Mouse (Mus musculus): ENCODE data around the gene Dlg2. TPM values are rescaled to one million over a fixed set of nuclear protein-coding genes. Genes with fewer than 3 reads are reported as not detected.

Dlg2 gene
- polyA plus RNA-seq, 1 experiment from 2014 or later = 1.1 TPM

GRCm38 (mm10) chr7:92154603-92155002 lies 1678.1 kb downstream of the Dlg2 start:
- Histone ChIP-seq H3K4me3 (ENCODE audit: low read length) (no peak overlapping the region), H3K4me2 (ENCODE audit: low read depth, low read length) (no peak overlapping the region), H3K9ac (ENCODE audit: low read length) (no peak overlapping the region), H3K27ac (ENCODE audit: low read length) (no peak overlapping the region), H3K4me1 (replicated peaks; ENCODE audit: control insufficient read depth, insufficient read depth, low read length) (no peaks in the 10 kb centered on the region), H3K27me3 (ENCODE audit: control insufficient read depth, insufficient read depth, low read depth, low read length) (no peaks in the 10 kb centered on the region), H3K36me3 (ENCODE audit: control insufficient read depth, insufficient read depth, low read length) (no peaks in the 10 kb centered on the region), H3K9me3 (ENCODE audit: control insufficient read depth, low read length) (no peaks in the 10 kb centered on the region)
- ATAC-seq (ENCODE audit: low read depth) = peak; percentile 54; the same call in 1 of the 2 replicates

GRCm38 (mm10) chr7:92163150-92163549 lies 1686.7 kb downstream of the Dlg2 start:
- Histone ChIP-seq H3K4me3 (ENCODE audit: low read length) (no peak overlapping the region), H3K27me3 (ENCODE audit: control insufficient read depth, insufficient read depth, low read depth, low read length) (no peaks in the 10 kb centered on the region), H3K9ac (ENCODE audit: low read length) (no peak overlapping the region), H3K4me2 (ENCODE audit: low read depth, low read length) (no peak overlapping the region), H3K9me3 (ENCODE audit: control insufficient read depth, low read length) (no peaks in the 10 kb centered on the region), H3K27ac (ENCODE audit: low read length) (no peak overlapping the region), H3K36me3 (ENCODE audit: control insufficient read depth, insufficient read depth, low read length) (no peaks in the 10 kb centered on the region), H3K4me1 (replicated peaks; ENCODE audit: control insufficient read depth, insufficient read depth, low read length) (no peaks in the 10 kb centered on the region)
- ATAC-seq (ENCODE audit: low read depth) = no peak
- WGBS = 90% methylated on average over 2 of the region's 2 CpGs

GRCm38 (mm10) chr7:92164316-92164715 lies 1687.8 kb downstream of the Dlg2 start:
- Histone ChIP-seq H3K27ac (ENCODE audit: low read length) (no peak overlapping the region), H3K4me2 (ENCODE audit: low read depth, low read length) (no peak overlapping the region), H3K27me3 (ENCODE audit: control insufficient read depth, insufficient read depth, low read depth, low read length) (no peaks in the 10 kb centered on the region), H3K9me3 (ENCODE audit: control insufficient read depth, low read length) (no peaks in the 10 kb centered on the region), H3K9ac (ENCODE audit: low read length) (no peak overlapping the region), H3K4me1 (replicated peaks; ENCODE audit: control insufficient read depth, insufficient read depth, low read length) (no peaks in the 10 kb centered on the region), H3K4me3 (ENCODE audit: low read length) (no peak overlapping the region), H3K36me3 (ENCODE audit: control insufficient read depth, insufficient read depth, low read length) (no peaks in the 10 kb centered on the region)
- no peak for ATAC-seq (ENCODE audit: low read depth)
- 59% methylated on average over 2 of the region's 2 CpGs for WGBS

DNA sequence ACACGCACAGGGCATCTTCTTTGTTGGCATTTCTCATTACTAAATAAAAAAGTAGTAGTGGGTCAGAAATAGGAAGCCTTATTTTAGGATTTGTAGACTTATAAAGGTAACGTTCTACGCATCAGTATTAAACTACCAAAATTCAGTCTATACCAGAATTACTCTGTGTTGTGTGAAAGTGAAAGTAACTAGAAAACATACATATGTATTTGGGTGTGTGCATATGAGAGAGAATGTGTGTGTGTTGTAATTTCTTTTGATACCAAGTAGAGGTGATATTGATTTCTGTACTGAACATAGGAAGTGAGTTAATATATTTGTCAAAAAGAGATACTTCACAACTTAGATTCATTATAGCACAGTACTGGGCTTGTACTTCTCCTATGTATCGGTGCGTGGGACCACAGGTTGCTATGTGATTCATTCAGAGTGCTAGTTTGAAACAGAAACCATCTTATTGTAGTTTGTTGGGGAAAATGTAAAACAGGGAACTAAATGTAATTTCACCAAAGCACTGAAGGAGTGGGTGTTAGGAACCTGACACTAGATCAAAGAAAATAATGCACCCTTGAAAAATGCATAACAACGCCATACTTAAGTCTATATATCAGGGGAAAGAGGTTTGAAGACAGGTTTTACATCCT lies 1688.5 kb downstream of the Dlg2 start:
- Histone ChIP-seq H3K9me3 (ENCODE audit: control insufficient read depth, low read length) (no peaks in the 10 kb centered on the region), H3K27me3 (ENCODE audit: control insufficient read depth, insufficient read depth, low read depth, low read length) (no peaks in the 10 kb centered on the region), H3K4me3 (ENCODE audit: low read length) (no peak overlapping the region), H3K4me2 (ENCODE audit: low read depth, low read length) (no peak overlapping the region), H3K27ac (ENCODE audit: low read length) (no peak overlapping the region), H3K36me3 (ENCODE audit: control insufficient read depth, insufficient read depth, low read length) (no peaks in the 10 kb centered on the region), H3K9ac (ENCODE audit: low read length) (no peak overlapping the region), H3K4me1 (replicated peaks; ENCODE audit: control insufficient read depth, insufficient read depth, low read length) (no peaks in the 10 kb centered on the region)
- WGBS = 83% methylated on average over 6 of the region's 6 CpGs
- ATAC-seq (ENCODE audit: low read depth) = no peak

GRCm38 (mm10) chr7:92180029-92180428 lies 1703.6 kb downstream of the Dlg2 start:
- Histone ChIP-seq H3K9ac (ENCODE audit: low read length) (no peak overlapping the region), H3K4me1 (replicated peaks; ENCODE audit: control insufficient read depth, insufficient read depth, low read length) (0 out of 2 replicates have a peak, but pooled peaks cover 2% of the 10 kb centered on the region), H3K27ac (ENCODE audit: low read length) (no peak overlapping the region), H3K36me3 (ENCODE audit: control insufficient read depth, insufficient read depth, low read length) (no peaks in the 10 kb centered on the region), H3K9me3 (ENCODE audit: control insufficient read depth, low read length) (no peaks in the 10 kb centered on the region), H3K27me3 (ENCODE audit: control insufficient read depth, insufficient read depth, low read depth, low read length) (0 out of 2 replicates have a peak, but pooled peaks cover 2% of the 10 kb centered on the region), H3K4me2 (ENCODE audit: low read depth, low read length) (peak overlapping the region; percentile 55; the same call in 1 of the 2 replicates), H3K4me3 (ENCODE audit: low read length) (no peak overlapping the region; the same call in 1 of the 2 replicates)
- WGBS = 35% methylated on average over 5 of the region's 5 CpGs
- no peak for ATAC-seq (ENCODE audit: low read depth)

GRCm38 (mm10) chr7:92180591-92181587 lies 1704.4 kb downstream of the Dlg2 start:
- Histone ChIP-seq H3K36me3 (ENCODE audit: control insufficient read depth, insufficient read depth, low read length) (no peaks in the 10 kb centered on the region), H3K9ac (ENCODE audit: low read length) (peak overlapping the region; percentile 37; the same call in 1 of the 2 replicates), H3K9me3 (ENCODE audit: control insufficient read depth, low read length) (no peaks in the 10 kb centered on the region), H3K27ac (ENCODE audit: low read length) (no peak overlapping the region), H3K27me3 (ENCODE audit: control insufficient read depth, insufficient read depth, low read depth, low read length) (0 out of 2 replicates have a peak, but pooled peaks cover 2% of the 10 kb centered on the region), H3K4me1 (replicated peaks; ENCODE audit: control insufficient read depth, insufficient read depth, low read length) (0 out of 2 replicates have a peak, but pooled peaks cover 2% of the 10 kb centered on the region), H3K4me2 (ENCODE audit: low read depth, low read length) (peak overlapping the region; percentile 55), H3K4me3 (ENCODE audit: low read length) (peak overlapping the region; percentile 44)
- peak; percentile 73 for ATAC-seq (ENCODE audit: low read depth)
- 13% methylated on average over 29 of the region's 29 CpGs for WGBS

GRCm38 (mm10) chr7:92181959-92182612 lies 1705.6 kb downstream of the Dlg2 start:
- 13% methylated on average over 10 of the region's 10 CpGs for WGBS
- 0 out of 2 replicates have a peak, but pooled peaks cover 2% of the 10 kb centered on the region for H3K4me1 ChIP-seq (replicated peaks; ENCODE audit: control insufficient read depth, insufficient read depth, low read length)
- H3K27me3 ChIP-seq (ENCODE audit: control insufficient read depth, insufficient read depth, low read depth, low read length) = 0 out of 2 replicates have a peak, but pooled peaks cover 2% of the 10 kb centered on the region
- H3K36me3 ChIP-seq (ENCODE audit: control insufficient read depth, insufficient read depth, low read length) = no peaks in the 10 kb centered on the region
- ATAC-seq (ENCODE audit: low read depth) = no peak
- no peak overlapping the region for H3K27ac ChIP-seq (ENCODE audit: low read length)
- H3K9ac ChIP-seq (ENCODE audit: low read length) = no peak overlapping the region
- no peak overlapping the region for H3K4me2 ChIP-seq (ENCODE audit: low read depth, low read length)
- H3K9me3 ChIP-seq (ENCODE audit: control insufficient read depth, low read length) = no peaks in the 10 kb centered on the region
- H3K4me3 ChIP-seq (ENCODE audit: low read length) = no peak overlapping the region

DNA sequence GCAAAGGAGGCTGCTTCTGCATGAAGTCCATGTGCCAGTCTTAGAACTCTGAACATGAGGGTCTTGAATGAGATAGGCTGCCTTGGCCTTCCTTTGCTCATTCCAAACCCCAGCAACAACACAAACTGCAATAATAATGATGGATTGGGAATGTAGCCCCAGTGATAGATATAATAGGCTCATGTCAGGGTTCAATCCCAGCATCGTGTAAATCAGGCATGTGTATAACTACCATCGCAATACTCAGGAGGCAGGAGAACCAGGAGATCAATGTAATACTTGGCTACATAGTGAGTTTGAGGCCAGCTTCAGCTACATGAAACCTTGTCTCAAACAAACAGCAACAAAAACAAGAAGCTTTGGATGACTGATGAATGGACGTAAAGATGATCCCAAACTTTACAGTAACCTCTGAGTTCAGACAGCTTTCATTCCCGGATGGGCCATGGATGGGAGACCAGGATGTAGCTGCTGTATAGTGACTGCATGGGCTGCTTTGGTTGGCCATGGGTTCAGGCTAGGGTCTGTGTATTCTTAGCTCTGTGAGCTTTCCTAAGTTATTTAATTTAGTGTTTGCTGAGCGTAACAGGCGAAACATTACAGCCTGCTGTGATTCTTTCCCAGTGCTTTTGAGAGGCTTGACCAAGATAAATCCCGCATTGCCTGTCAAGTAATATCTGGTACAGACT lies 1708.0 kb downstream of the Dlg2 start:
- no peak for ATAC-seq (ENCODE audit: low read depth)
- Histone ChIP-seq H3K9me3 (ENCODE audit: control insufficient read depth, low read length) (no peaks in the 10 kb centered on the region), H3K27ac (ENCODE audit: low read length) (no peak overlapping the region), H3K9ac (ENCODE audit: low read length) (no peak overlapping the region), H3K27me3 (ENCODE audit: control insufficient read depth, insufficient read depth, low read depth, low read length) (0 out of 2 replicates have a peak, but pooled peaks cover 2% of the 10 kb centered on the region), H3K4me3 (ENCODE audit: low read length) (no peak overlapping the region), H3K4me1 (replicated peaks; ENCODE audit: control insufficient read depth, insufficient read depth, low read length) (0 out of 2 replicates have a peak, but pooled peaks cover 2% of the 10 kb centered on the region), H3K36me3 (ENCODE audit: control insufficient read depth, insufficient read depth, low read length) (no peaks in the 10 kb centered on the region), H3K4me2 (ENCODE audit: low read depth, low read length) (no peak overlapping the region)
- WGBS = 81% methylated on average over 7 of the region's 7 CpGs
